Mouse (Mus musculus): ENCODE results near the gene Cgrrf1.
"Not testable (repeated sequence)": the region's sequence is repeated elsewhere in the genome, so short reads cannot be mapped to it uniquely, and the experiment has no call there.

Cgrrf1 gene

DNA sequence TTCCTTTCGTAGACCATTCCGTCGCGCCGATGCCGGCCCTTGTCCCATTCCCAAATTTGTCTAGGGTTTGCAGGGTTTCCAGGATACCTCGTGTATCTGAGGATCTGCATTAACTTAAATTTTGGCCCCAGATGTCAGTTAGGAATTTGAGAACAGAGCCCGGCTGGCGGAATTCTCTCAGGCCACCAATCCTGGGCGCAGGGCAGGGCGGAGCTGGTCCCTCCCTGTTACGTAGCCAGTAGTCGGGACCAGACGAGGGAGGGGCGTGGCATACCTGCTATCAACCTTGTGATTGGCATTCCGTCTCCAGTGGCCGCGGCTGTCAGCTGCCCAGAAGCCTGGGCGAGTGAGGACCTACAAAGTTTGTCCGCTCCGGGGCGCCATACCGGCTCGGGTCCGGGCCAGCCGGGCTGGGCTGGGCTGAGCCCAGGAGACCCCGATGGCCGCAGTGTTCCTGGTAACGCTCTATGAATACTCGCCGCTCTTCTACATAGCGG lies at the start of gene Cgrrf1:
Gene Cgrrf1, plus strand, starts transcription at position 289 of the 497 bp plus-strand sequence.
- DNase-seq (ENCODE audit: low spot score) = peak; percentile 96

DNA sequence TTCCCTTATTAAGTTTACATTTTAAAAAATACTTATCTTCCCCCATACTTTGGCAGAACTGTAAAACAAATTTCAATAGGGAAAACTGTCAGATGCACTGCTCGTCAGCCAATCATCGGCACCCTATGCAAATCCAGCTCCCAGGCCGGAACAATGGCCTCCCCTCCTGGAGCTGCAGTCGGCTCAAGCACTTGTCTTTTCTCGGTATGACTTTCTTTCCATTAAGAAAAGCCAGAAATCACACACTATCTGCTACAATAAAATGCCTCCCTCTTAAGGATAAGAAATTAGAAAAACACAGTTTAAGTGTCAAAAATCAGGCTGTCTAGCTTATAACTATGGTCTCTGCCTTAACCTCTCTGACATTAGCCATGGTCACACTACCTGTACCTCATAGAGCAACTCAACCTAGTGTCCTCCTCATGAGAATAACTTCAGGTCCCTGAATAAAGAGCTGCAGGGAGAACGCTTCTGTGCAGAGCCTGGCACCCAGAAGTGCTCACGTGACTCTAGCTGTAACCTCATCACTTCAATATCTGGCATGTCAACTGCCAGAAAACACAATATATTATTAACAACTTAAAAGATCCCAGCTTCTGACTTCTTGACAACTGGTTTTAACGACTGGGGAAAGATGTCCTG lies 49.6 kb upstream of the Cgrrf1 start:
- no peak for DNase-seq (ENCODE audit: low spot score)

DNA sequence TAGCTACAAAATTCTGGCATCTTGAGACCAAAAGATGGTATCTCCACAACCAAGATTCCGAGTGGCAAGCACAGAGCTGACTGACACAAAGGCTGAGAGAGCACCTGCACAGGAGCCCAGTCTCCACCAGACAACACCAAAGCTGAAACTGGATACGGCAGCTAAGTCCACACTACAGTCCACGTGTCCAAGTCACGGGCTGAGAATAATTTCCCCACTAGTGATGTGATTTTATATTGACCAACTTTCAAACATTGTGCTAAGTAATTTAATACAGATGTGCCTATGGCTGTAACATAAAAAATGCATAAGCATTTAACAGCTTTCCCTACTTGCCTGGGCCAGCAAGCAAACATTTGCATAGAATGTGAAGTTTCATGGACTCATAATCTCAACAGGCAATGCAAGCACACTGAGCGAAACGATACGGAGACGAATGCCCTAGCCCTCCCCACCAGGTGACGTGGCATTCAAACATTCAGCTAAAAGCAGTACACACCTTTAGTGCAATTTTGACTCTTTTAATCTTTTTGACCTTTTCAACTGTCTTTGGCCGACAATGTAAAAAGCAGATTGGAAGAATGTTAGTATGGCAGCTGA lies 48.5 kb upstream of the Cgrrf1 start:
- DNase-seq (ENCODE audit: low spot score) = no peak

DNA sequence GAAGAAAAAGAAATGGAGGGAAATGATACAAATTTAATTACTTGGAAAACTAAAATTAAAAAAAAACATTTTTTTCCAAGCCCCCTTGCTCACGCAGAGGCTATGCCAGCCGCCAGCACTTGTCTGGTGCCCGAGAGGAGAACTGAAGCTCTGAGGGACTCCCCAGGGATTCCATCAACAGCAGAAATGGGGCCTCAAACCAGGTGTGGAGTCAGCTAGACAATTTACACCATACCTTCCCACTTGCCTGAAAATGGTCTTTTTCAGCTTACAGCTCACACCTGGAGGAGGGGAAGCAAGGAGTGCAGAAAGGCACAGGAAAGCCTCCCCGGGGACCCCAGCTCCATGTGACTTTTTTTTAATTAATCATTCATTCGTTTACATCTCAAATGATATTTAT lies 46.7 kb upstream of the Cgrrf1 start:
- no peak for DNase-seq (ENCODE audit: low spot score)

DNA sequence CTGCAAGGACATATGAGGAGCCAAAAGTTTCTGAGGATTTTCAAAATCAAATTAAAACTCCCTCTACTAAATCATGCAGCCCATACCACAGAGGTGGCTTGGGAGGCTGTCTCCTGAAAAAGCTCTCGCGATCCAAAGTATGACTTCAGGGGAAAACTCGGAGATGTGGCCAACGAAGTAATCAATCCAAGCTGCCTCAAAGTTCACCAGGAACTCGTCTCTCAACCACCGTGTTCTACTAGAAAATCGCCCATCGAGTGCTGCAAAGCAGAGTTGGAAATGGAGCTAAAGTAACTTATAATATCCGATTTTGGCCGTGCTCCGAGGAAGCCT lies 44.5 kb upstream of the Cgrrf1 start:
- DNase-seq (ENCODE audit: low spot score) = no peak

DNA sequence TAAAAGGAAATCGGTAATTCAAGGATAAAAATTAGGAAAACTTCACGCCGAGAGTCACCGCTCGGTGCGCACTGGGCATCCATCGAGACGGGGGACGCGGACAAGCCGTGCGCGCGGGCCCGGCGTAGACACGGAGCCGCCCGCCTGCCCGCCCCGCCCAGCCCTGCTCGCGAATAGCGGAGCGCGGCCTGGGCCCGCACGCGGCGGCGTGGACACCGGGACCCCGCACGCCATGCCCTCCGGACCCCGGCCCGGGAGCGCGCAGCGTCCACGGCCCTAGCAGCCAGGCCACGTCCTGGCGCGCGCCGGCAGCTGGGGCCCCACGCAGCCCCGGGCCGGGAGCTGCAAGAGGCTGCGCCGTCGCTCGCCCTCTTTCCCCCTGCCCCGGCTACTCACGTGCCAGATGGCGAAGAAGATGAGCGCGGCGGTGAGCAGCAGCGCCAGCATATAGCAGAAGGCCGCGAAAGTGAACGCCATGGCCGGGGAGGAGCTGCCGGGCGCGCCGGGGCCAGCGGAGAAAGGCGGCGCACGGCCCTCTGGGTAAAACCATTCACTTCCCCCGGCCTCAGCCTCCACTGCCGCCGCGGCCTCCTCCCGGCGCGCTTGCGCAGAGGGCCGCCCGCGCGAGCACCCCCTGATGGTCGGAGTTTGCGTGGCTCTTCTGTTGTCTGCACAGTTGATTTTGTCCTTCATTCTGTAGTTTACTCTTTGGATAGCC lies 44.0 kb upstream of the Cgrrf1 start, which contains the start of gene Cnih1:
Gene Cnih1, minus strand, starts transcription at position 625 of the 718 bp plus-strand sequence.
- DNase-seq (ENCODE audit: low spot score) = peak; percentile 88

DNA sequence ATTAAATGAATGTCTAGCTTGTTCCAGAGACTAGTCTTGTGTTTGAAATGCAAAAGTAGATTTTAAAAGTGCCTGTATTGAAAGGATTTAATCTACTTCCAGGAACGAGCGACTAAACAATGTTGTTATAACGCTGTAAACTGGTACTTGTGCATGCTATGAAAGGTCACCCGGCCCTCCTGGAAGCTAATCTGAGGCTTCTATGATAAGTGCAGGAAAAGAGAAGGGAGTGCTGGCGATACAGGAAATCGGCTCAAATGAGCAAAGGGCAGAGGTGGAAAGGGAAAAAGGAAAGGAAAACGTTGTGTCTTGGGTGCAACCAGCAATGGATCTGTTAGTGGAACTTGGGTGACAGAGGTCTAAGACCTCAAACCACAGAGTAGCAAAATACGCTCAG lies 43.4 kb upstream of the Cgrrf1 start:
- no peak for DNase-seq (ENCODE audit: low spot score)

DNA sequence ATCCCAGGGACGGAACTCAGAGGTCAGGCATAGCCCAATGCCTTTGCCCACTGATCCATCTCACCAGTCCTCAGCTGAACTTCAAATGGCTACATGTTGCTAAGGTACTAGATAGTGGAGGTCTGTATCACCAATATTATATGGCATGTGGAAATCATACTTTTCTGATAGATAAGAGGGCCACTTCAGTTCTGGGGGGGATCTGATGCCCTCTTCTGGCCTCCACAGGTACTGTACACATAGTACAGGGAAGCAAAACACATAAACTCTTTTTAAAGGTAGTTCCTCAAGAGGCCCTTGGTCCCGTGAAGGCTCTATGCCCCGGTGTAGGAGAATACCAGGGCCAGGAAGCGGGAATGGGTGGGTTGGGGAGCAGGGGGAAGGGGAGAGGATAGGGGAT lies 41.6 kb upstream of the Cgrrf1 start:
- no peak for DNase-seq (ENCODE audit: low spot score)

DNA sequence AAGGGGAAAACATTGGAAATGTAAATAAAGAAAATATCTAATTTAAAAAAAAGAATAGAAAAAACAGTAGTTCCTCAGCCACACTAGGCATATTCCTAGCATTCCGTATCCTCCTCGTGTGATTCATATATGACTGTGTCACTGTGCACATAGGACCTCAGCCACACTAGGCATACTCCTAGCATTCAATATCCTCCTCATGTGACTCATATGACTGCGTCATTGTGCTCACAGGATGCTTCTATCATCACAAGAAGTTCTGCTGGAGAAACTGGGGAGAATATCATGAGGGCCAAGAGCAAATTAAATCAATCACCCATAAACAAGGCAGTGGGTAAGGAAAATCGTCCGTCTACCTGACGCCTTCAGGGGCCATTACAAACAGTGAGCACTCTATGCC lies 41.2 kb upstream of the Cgrrf1 start:
- DNase-seq (ENCODE audit: low spot score) = no peak

DNA sequence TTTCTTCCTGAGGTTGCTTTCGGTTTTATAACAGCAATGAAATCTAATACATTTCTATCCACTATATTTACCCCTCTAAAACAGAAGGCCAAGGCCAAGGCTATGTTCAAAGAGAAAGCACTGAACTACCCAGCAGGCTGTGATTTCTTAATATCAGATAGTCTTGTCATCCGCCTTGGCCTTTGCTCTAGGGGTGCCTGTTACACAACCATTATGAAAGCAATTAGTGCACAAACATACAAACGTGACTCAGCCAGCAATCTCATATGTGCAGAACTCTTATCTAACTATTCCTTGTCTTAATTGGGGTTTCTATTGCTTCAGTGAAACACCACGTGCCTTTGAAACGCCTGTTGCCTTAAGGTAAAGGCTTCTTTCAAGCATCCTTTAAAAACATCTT lies 37.8 kb upstream of the Cgrrf1 start:
- DNase-seq (ENCODE audit: low spot score) = no peak

DNA sequence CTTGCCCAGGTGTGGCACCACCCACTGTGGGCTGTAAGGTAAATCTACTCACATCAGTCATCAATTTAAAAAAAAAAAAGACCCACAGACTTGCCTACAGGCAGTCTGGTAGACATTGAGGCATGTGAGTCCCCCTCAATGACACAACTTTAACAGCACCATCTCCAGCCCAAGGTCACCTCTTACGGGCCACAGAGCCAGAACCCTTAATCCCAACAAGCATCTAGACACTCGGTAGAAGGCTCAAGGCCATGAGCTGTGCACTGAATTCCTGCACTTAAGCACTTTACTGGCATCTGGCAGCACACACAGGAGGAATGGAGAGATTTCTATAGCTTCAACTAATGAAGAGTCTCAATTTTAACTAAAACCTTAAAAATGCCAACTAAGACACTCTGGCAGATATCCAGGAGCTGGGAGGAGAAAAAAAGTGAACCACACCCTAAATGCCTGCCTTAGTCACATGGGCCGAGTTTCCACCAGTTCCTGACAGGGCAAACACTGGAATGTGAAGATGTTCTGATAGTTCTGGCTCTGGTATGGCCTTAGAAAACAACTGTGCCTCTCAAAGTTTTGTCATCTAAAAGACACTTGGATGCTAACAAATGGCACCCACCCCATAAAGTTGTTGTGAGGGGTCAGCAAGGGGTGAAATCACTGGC lies 31.1 kb upstream of the Cgrrf1 start:
- no peak for DNase-seq (ENCODE audit: low spot score)

DNA sequence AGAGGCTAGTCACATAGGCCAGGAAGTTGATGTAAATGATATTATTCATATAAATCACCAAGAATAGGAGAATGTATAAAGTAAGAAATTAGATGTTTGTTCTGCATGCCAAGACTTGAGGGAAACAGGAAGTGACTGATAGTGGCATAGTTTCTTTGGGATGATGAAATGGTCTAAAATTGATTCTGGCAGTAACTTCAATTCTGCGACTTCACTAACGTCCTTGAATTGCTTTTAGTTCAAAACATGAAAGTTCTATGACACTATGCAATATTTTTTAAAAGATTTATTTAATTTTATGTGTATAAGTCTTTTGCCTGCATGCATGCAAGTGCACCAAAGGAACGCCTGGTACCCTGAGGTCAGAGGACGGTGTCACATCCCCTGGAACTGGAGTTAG lies 28.7 kb upstream of the Cgrrf1 start:
- no peak for DNase-seq (ENCODE audit: low spot score)

DNA sequence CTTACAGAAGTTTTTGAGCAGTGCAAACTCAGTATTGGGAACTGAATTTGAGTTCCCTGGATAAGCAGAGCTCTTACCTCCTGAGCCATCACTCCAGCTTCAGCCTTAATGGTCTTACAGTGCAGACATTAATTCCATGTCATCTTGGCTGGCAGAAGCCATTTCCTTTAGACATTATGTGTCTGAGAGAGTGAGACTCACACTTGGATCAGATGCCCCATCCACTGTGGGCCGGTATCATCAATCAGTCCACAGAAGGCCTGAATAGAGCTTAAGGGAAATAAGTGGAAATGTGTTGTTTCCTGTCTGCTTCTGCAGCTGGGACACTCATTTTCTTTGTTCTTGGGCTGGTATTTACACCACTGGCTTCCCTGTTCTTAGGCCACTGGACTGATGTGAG lies 28.1 kb upstream of the Cgrrf1 start:
- DNase-seq (ENCODE audit: low spot score) = no peak

DNA sequence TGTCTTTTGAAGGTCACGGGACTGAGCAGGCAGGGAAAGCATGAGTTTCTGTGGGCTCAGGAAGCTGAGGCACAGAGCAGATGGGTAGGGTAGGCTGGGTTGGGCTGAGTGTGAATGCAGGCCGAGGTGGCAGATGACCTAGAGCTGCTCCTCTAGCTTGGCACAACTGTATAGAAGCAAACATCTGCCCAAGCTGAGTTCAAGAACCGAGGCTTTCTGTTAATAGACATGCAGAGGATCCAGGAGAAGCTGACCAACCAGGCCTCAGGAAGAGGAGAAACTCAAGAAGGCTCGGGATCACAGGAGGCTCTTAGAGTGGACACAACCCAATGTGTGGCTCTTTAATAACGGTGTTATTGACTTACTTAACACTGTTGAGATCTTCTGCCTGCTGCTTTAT lies 25.7 kb upstream of the Cgrrf1 start:
- DNase-seq (ENCODE audit: low spot score) = no peak

DNA sequence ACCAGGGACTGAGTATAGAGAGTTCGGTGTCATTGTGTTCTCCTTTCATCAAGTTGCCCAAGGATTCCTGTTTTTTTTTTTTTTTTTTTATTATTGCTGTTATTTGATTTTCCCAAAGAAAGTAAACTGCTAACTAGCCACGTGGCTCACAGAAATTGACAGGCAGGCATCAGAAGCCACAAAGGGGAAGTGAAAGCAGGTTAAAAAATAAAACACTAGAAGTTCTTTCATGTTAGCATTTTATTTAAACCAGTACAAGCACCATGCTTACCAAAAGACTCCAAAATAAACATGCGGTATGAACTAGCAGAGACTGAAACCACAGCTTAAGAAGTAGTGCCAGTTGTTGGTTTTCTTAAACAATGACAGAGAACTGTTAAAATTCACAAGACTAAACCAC lies 24.0 kb upstream of the Cgrrf1 start:
- DNase-seq (ENCODE audit: low spot score) = no peak

DNA sequence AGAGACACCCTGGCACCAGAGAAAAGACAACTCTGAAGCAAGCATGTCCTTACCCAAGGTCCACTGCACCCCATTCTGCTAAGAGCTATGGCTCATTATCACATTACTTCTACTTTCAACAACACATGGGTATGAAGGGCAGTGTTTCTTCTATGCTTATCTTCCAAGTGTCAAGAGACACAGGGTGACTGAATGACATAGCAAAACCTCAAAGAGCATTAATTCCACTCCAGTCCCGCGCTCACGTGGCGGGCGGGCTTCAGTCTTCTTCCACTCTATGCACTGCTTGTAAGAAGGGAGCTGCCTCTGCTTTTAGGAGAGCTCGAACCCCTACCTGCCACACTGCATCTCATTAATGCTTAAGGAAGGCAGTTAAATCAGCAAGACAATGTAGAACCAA lies 16.3 kb upstream of the Cgrrf1 start:
- no peak for DNase-seq (ENCODE audit: low spot score)

DNA sequence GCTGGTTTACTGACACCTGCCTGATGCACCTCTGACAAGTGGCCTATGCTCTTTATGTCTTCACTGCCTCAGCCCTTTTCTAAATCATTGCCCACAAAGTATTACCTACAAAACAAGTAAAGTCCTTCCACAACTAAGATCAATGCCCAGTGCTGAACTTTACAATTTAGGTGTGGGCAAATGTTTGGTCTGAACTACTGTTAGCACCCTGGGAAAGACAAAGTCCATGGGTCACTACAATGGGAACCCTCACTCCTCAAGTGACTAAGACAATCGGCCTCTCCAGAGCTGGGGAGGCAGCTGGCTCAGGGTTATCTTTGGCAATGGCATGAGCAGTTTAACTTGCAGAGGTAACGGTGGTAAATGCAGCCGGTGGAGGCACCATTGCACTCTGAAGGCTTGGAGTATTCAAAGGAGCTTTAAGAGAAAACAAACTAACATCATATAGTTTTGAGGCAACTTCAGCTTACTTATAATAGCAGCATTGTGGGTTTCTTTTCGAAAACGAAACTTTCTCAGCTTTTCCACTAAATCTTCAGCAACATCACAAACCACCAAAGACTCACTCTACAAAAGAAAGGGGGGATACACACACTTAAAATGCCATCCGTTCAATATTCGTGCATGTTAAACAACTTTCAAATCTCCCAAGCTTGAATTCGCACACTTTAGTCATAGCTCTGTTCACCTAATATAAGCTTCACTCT lies 14.9 kb upstream of the Cgrrf1 start:
- no peak for DNase-seq (ENCODE audit: low spot score)

DNA sequence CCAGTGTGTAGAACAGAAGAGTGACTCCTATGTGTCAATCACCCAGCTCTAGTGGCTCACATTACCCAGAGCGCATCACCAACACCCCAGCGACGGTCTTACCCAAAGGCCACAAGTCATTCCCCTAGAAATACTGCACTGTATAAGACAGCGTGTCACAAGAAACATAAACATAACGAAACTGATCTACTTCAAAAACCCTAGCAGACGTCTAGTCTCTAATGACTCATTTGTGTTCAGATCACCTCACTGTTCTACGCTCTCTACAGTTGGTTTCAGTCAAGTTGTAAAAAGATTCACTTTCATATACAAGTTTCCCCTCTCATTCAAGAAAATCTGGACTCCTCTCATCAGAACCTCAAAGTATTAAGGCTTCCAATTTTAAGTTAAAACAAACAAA lies 13.2 kb upstream of the Cgrrf1 start:
- no peak for DNase-seq (ENCODE audit: low spot score)

DNA sequence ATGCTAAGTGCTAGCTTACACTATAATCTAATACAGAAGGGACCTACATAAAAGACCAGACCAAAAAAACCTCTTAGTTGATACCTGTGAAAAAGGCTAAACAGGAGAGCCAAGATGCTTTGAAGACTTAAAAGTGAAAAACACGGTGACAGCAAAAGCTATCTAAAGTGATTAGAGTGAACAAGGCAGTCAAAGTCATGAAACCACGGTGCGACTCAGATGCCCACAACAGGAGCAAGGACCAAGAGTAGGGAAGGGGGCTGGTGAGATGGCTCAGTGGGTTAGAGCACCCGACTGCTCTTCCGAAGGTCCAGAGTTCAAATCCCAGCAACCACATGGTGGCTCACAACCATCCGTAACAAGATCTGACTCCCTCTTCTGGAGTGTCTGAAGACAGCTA lies 12.0 kb upstream of the Cgrrf1 start:
- not testable (repeated sequence) for DNase-seq (ENCODE audit: low spot score)

DNA sequence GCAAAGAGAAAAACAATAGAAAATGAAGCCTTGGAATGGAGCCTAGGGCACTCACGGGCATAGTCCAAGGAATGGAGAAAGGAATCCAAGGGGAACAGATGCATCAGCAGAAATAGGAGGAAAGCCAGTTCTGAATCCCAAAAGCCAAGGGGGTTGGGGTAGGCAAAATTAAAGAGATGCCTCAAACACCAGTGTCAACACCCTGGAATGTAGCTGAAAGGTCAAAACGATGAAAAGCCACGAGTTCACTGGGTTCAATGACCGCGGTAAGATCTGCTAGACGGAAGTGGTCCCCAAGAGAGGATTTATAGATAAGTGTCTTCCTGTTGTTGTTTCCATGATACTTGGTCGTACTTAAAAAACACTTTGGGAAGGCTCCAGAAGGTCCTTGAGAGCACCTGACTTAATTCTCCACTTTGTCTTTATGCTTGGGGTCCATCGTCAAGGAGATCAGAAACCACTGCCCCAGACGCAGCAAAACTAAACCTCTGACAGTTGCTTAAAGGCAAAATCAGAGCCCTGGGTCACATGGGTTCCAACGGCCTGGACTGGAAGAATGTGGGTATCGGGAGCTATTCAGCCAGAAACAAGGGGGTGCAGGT lies 10.6 kb upstream of the Cgrrf1 start:
- peak; percentile 72 for DNase-seq (ENCODE audit: low spot score)

DNA sequence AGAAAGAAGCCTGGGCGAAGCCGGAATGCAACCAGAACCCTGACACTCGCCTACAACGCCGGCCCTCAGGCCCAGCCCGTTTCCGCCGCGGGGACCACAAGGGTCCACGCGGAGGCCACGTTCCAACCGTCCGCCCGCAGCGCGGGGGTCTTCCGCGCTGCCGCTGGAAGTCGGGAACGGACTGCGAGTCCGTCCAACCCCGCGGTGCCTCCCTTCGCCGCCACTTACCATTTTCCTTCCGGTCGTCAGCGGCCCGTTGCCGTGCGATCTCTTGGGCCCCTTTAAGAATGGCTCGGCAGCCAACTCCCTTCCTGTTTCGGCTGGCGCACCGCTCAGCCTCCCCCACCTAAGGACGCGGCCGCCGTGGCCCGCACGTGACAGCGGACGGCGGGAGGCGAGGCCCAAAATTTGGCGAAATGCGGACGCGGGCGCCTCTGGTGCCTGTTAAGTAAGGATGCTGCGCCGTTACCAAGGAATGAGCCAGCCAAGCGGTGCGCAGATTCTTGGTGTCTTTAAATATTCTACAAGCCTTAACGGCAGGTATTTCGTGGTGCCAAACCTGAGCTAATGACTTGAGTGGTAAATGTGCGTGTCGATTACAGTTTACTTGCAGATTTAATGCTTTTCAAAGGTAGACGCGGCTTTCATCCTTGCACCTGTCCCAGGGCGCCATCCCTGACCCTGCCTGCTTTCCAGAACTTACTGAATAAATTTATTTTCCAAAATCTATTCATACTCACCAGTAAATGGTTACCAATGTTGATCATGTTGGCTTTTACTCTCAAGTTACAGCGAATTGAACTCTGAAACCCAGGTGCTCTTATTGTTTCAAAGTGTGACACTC lies 9.8 kb upstream of the Cgrrf1 start, which contains the start of gene Gmfb:
Gene Gmfb, minus strand, starts transcription at position 370 of the 844 bp plus-strand sequence.
- DNase-seq (ENCODE audit: low spot score) = peak; percentile 91

Data from yolk sac, embryonic 10.5 days (tissue).